Mouse (Mus musculus) midbrain, embryonic 14.5 days (tissue): Measurements from ENCODE around the gene Corin. TPM values are rescaled to one million over a fixed set of nuclear protein-coding genes. Genes with fewer than 3 reads are reported as not detected.

Experiments
- ATAC-seq: fragments of 200-750 bp; cut with Nextera tagmentation; 2 replicates; pipeline ENCODE4 v1.8.0; 2017; ENCODE audit warnings: moderate number of reproducible peaks, moderate library complexity; ENCODE audit not compliant: low FRiP score, low TSS enrichment
- DNase-seq: peaks from one replicate; pipeline ENCODE4 v3.0.0-alpha.2; 2015
- H3K27ac ChIP-seq: fragments of 300-500 bp; sonication (generic); replicated peaks from 2 replicates; pipeline ENCODE4 v1.5.1; 2014; ENCODE audit warnings: mild to moderate bottlenecking, low read depth, low read length, moderate library complexity
- H3K27me3 ChIP-seq: fragments of 300-500 bp; sonication (generic); 2 replicates; pipeline ENCODE4 v1.6.1; 2014; ENCODE audit warnings: low read length, control low read depth, mixed read lengths; ENCODE audit not compliant: control insufficient read depth, insufficient read depth
- H3K36me3 ChIP-seq: fragments of 300-500 bp; sonication (generic); 2 replicates; pipeline ENCODE4 v1.6.1; 2014; ENCODE audit warnings: low read length, control low read depth; ENCODE audit not compliant: control insufficient read depth, insufficient read depth
- H3K4me1 ChIP-seq: fragments of 300-500 bp; sonication (generic); 2 replicates; pipeline ENCODE4 v1.6.1; 2014; ENCODE audit warnings: mild to moderate bottlenecking, antibody characterized with exemption, low read length, control low read depth; ENCODE audit not compliant: control insufficient read depth, insufficient read depth
- H3K4me2 ChIP-seq: fragments of 300-500 bp; sonication (generic); 2 replicates; pipeline ENCODE4 v1.6.1; 2014; ENCODE audit warnings: mild to moderate bottlenecking, low read length, moderate library complexity
- H3K4me3 ChIP-seq: fragments of 300-500 bp; sonication (generic); replicated peaks from 2 replicates; pipeline ENCODE4 v1.5.1; 2014; ENCODE audit warnings: low read depth, low read length
- H3K9ac ChIP-seq: fragments of 300-500 bp; sonication (generic); replicated peaks from 2 replicates; pipeline ENCODE4 v1.6.1; 2014; ENCODE audit warnings: mild to moderate bottlenecking, low read length, moderate library complexity
- H3K9me3 ChIP-seq: fragments of 300-500 bp; sonication (generic); 2 replicates; pipeline ENCODE4 v1.6.1; 2016; ENCODE audit warnings: low read length, control low read depth, mixed read lengths; ENCODE audit not compliant: control insufficient read depth
- WGBS: fragments of 180-500 bp; shearing (Covaris S2); extraction: QIAGEN DNeasy Blood & Tissue Kit; methylation state at CpG from one replicate; pipeline ENCODE4 v1.1.7; 2014; 5-methylcytosine and 5-hydroxymethylcytosine counted together
- polyA plus RNA-seq: library from polyadenylated mRNA; unstranded; fragments of >200 nt; fragmentation: Nextera tagmentation; extraction: Ambion mirVana; gene quantifications from 2 replicates; pipeline ENCODE4 v1.2.1, GENCODE M21; 2014

Corin gene
- polyA plus RNA-seq, 1 experiment from 2014 or later = 1.1 TPM

DNA sequence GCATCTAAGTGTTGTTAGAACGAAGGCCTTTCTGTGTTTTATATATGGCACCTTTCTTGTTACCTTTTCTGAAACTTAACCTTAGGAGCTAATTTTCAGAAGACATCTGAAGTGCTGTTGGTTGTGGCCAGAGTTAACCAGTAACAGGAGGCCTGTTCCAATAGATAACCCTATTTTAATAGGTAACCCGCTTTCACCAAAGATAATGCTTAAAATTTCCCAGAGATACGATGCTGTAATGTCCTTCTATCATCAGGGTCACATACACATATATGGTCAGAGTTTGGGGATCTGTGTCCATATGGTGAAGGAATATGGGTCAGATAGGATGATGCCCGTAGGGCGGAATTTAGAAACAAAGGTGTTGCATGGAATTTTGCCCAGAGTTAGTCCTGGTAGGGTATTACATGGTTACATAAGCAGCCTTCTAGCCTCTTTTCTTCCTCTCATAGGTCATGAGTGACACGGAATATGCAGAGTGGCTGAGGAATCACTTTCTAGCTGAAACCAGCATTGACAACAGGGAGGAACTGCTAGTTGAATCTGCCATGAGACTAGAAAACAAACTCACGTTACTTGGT lies 237.2 kb downstream of the Corin start:
- ATAC-seq = no peak
- no peaks in the 10 kb centered on the region for H3K27me3 ChIP-seq
- no peaks in the 10 kb centered on the region for H3K4me1 ChIP-seq
- no peak overlapping the region for H3K4me2 ChIP-seq
- no peak for DNase-seq
- WGBS = 95% methylated on average over 7 of the region's 7 CpGs
- no peaks in the 10 kb centered on the region for H3K9me3 ChIP-seq
- H3K9ac ChIP-seq = no peak overlapping the region
- no peak overlapping the region for H3K27ac ChIP-seq
- no peaks in the 10 kb centered on the region for H3K36me3 ChIP-seq
- H3K4me3 ChIP-seq = no peak overlapping the region

DNA sequence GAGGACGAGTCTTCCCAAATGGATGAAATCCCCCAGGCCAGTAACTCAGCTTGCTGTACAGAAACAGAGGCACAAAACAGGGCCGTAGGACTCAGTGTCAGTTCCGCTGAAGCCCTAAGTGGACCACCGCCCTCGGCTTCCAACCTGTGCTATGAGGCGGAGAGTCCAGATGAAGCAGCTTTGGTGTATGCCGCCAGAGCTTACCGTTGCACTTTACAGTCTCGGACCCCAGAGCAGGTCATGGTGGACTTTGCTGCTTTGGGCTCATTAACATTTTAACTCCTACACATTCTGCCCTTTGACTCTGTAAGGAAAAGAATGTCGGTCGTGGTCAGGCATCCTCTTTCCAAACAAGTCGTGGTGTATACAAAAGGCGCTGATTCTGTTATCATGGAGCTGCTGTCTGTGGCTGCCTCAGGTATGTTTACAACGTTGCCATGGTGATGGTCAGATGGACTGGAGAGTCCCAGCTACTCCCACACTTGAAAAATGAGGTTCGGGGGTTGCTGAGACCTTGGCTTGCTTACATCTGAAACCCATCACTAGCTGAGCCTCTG lies 240.0 kb downstream of the Corin start:
- no peaks in the 10 kb centered on the region for H3K36me3 ChIP-seq
- H3K4me2 ChIP-seq = no peak overlapping the region
- H3K27ac ChIP-seq = no peak overlapping the region
- no peaks in the 10 kb centered on the region for H3K27me3 ChIP-seq
- no peak overlapping the region for H3K9ac ChIP-seq
- DNase-seq (no peak), ATAC-seq (no peak)
- H3K9me3 ChIP-seq = no peaks in the 10 kb centered on the region
- H3K4me1 ChIP-seq = no peaks in the 10 kb centered on the region
- H3K4me3 ChIP-seq = no peak overlapping the region
- WGBS = 74% methylated on average over 15 of the region's 15 CpGs

GRCm38 (mm10) chr5:72261802-72262324 lies 242.4 kb downstream of the Corin start:
- DNase-seq (no peak), ATAC-seq (no peak)
- Histone ChIP-seq H3K9me3 (no peaks in the 10 kb centered on the region), H3K27me3 (no peaks in the 10 kb centered on the region), H3K9ac (no peak overlapping the region), H3K4me2 (no peak overlapping the region), H3K36me3 (no peaks in the 10 kb centered on the region), H3K4me3 (no peak overlapping the region), H3K4me1 (no peaks in the 10 kb centered on the region), H3K27ac (no peak overlapping the region)
- 93% methylated on average over 3 of the region's 3 CpGs for WGBS

DNA sequence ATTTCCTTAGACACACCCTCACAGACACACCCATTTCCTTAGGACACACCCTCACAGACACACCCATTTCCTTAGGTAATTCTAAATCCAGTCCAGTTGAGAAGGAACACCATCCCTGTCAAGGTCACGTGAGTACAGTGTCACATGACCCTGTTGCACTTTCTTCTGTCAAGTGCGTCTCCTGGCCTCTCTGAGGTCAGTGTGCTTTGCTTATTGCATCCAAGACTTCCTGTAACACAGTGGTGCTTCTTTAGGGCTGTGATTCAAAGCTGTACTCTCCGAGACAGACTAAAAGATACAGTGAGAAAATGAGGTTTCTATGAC lies 245.0 kb downstream of the Corin start:
- no peaks in the 10 kb centered on the region for H3K36me3 ChIP-seq
- no peaks in the 10 kb centered on the region for H3K9me3 ChIP-seq
- 80% methylated on average over 3 of the region's 3 CpGs for WGBS
- H3K4me1 ChIP-seq = no peaks in the 10 kb centered on the region
- no peak overlapping the region for H3K4me3 ChIP-seq
- no peak for DNase-seq
- no peak overlapping the region for H3K9ac ChIP-seq
- H3K27me3 ChIP-seq = no peaks in the 10 kb centered on the region
- no peak; the same call in 1 of the 2 replicates for ATAC-seq
- no peak overlapping the region for H3K4me2 ChIP-seq
- H3K27ac ChIP-seq = no peak overlapping the region

- no peak overlapping the region for H3K4me3 ChIP-seq
- 74% methylated on average over 17 of the region's 17 CpGs for WGBS
- H3K27me3 ChIP-seq = no peaks in the 10 kb centered on the region
- H3K4me1 ChIP-seq = no peaks in the 10 kb centered on the region
- no peaks in the 10 kb centered on the region for H3K9me3 ChIP-seq
- ATAC-seq (peak; percentile 27; the same call in 1 of the 2 replicates), DNase-seq (peak; percentile 38)
- no peaks in the 10 kb centered on the region for H3K36me3 ChIP-seq
- no peak overlapping the region for H3K27ac ChIP-seq
- H3K4me2 ChIP-seq = no peak overlapping the region
- no peak overlapping the region for H3K9ac ChIP-seq
Measured at GRCm38 (mm10) chr5:72258409-72259297, 245.6 kb downstream of the Corin start.

- no peak overlapping the region for H3K27ac ChIP-seq
- 94% methylated on average over 10 of the region's 10 CpGs for WGBS
- DNase-seq = no peak
- no peak overlapping the region for H3K4me2 ChIP-seq
- H3K4me1 ChIP-seq = no peaks in the 10 kb centered on the region
- H3K9me3 ChIP-seq = no peaks in the 10 kb centered on the region
- H3K9ac ChIP-seq = no peak overlapping the region
- no peaks in the 10 kb centered on the region for H3K27me3 ChIP-seq
- ATAC-seq = no peak
- no peaks in the 10 kb centered on the region for H3K36me3 ChIP-seq
- no peak overlapping the region for H3K4me3 ChIP-seq
Measured at GRCm38 (mm10) chr5:72257084-72257483, 247.2 kb downstream of the Corin start.

DNA sequence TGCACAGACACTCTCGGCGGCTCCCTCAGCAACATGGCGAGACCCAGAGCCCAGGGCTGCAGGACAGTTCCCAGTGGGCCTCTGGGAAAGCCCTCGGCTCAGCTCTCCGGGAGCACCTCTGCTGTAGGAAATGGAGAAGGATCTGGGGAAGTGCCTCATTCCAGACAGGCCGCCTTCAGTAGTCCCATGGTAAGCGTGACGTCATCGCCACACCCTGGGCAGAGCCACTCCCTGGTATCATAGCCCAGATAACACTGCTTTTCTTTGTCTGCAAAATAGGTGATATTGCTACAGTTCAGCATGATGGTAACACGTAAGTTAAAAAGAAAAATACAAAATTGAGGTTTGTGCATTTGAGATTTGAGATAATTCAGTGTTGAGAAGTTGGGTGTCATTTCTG lies 249.3 kb downstream of the Corin start:
- DNase-seq (no peak), ATAC-seq (no peak)
- H3K4me1 ChIP-seq = no peaks in the 10 kb centered on the region
- no peak overlapping the region for H3K4me3 ChIP-seq
- H3K36me3 ChIP-seq = no peaks in the 10 kb centered on the region
- no peaks in the 10 kb centered on the region for H3K9me3 ChIP-seq
- WGBS = 95% methylated on average over 10 of the region's 10 CpGs
- no peaks in the 10 kb centered on the region for H3K27me3 ChIP-seq
- no peak overlapping the region for H3K27ac ChIP-seq
- no peak overlapping the region for H3K9ac ChIP-seq
- H3K4me2 ChIP-seq = no peak overlapping the region

GRCm38 (mm10) chr5:72250180-72250579 lies 254.1 kb downstream of the Corin start:
- ATAC-seq (no peak), DNase-seq (no peak)
- no peak overlapping the region for H3K9ac ChIP-seq
- H3K4me3 ChIP-seq = no peak overlapping the region
- no peak overlapping the region for H3K27ac ChIP-seq
- H3K4me2 ChIP-seq = no peak overlapping the region
- no peaks in the 10 kb centered on the region for H3K9me3 ChIP-seq
- no peaks in the 10 kb centered on the region for H3K36me3 ChIP-seq
- no peaks in the 10 kb centered on the region for H3K4me1 ChIP-seq
- WGBS = 91% methylated on average over 1 of the region's 1 CpGs
- H3K27me3 ChIP-seq = no peaks in the 10 kb centered on the region
